Mouse (Mus musculus) spleen, adult 2 months (tissue): ENCODE measurements around the gene Pappa. TPM values are rescaled to one million over a fixed set of nuclear protein-coding genes. Genes with fewer than 3 reads are reported as not detected.

Experiments used
- DNase-seq, 2 experiments: peaks; one replicate each; pipeline versions ENCODE4 v3.0.0 to v3.0.0-alpha.2; 2012 to 2021; ENCODE audit warnings: low spot score in 2 of 2, low read depth in 1 of 2
- H3K27ac ChIP-seq: fragments of 200-500 bp; 2 replicates; pipeline ENCODE4 v1.5.1; 2012; ENCODE audit warnings: low read length, inconsistent platforms; ENCODE audit not compliant: insufficient read depth
- H3K27me3 ChIP-seq: fragments of 200-500 bp; 2 replicates; pipeline ENCODE4 v1.6.1; 2012; ENCODE audit warnings: mild to moderate bottlenecking, moderate library complexity, low read length, inconsistent platforms; ENCODE audit not compliant: control insufficient read depth, insufficient read depth
- H3K36me3 ChIP-seq: fragments of 200-500 bp; 2 replicates; pipeline ENCODE4 v1.6.1; 2012; ENCODE audit warnings: mild to moderate bottlenecking, low read length, inconsistent platforms; ENCODE audit not compliant: control insufficient read depth, insufficient read depth
- H3K4me1 ChIP-seq: fragments of 200-500 bp; 2 replicates; pipeline ENCODE4 v1.6.1; 2011; ENCODE audit warnings: inconsistent platforms; ENCODE audit not compliant: control insufficient read depth, insufficient read depth, insufficient read length
- H3K4me3 ChIP-seq: fragments of 200-500 bp; 2 replicates; pipeline ENCODE4 v1.5.1; 2011; ENCODE audit warnings: mild to moderate bottlenecking, inconsistent platforms; ENCODE audit not compliant: insufficient read depth, insufficient read length; ENCODE audit errors: extremely low read depth
- CTCF ChIP-seq: fragments of 200-500 bp; IDR thresholded peaks from 2 replicates; pipeline ENCODE4 v1.5.1; 2011; ENCODE audit warnings: mild to moderate bottlenecking, inconsistent platforms; ENCODE audit not compliant: insufficient read depth, insufficient read length, insufficient replicate concordance; ENCODE audit errors: extremely low read depth
- POLR2A ChIP-seq: fragments of 200-500 bp; IDR thresholded peaks from 2 replicates; pipeline ENCODE4 v1.6.1; 2011; ENCODE audit warnings: low read depth, low read length, inconsistent platforms
- WGBS: fragments of 180-500 bp; shearing (Covaris S2); methylation state at CpG from one replicate; pipeline ENCODE4 v1.1.7; 2018; 5-methylcytosine and 5-hydroxymethylcytosine counted together
- polyA plus RNA-seq: library from polyadenylated mRNA; depleted of rRNA; stranded (reverse); fragments of >200 nt; gene quantifications from 2 replicates; pipeline ENCODE4 v1.2.3, GENCODE M21; 2012

Pappa gene
- polyA plus RNA-seq, 1 experiment, result 0.22 TPM

GRCm38 (mm10) chr4:65298212-65299181, 174.5 kb downstream of the Pappa start:
- no peak for TF ChIP-seq POLR2A
- no peak for TF ChIP-seq CTCF
- Histone ChIP-seq H3K27ac (no peak overlapping the region), H3K27me3 (no peaks in the 10 kb centered on the region), H3K4me3 (no peak overlapping the region), H3K36me3 (no peaks in the 10 kb centered on the region), H3K4me1 (no peaks in the 10 kb centered on the region)
- no peak for DNase-seq
- 80% methylated on average over 9 of the region's 9 CpGs for WGBS

- Histone ChIP-seq H3K27me3 (no peaks in the 10 kb centered on the region), H3K4me3 (no peak overlapping the region), H3K27ac (no peak overlapping the region), H3K36me3 (no peaks in the 10 kb centered on the region), H3K4me1 (no peaks in the 10 kb centered on the region)
- no peak for TF ChIP-seq POLR2A
- 78% methylated on average over 1 of the region's 1 CpGs for WGBS
- DNase-seq, result no peak
Measured at GRCm38 (mm10) chr4:65299365-65299764, 175.4 kb downstream of the Pappa start.

GRCm38 (mm10) chr4:65300431-65300830, 176.5 kb downstream of the Pappa start:
- H3K4me1 ChIP-seq, result no peaks in the 10 kb centered on the region
- H3K4me3 ChIP-seq, result no peak overlapping the region
- H3K27me3 ChIP-seq, result no peaks in the 10 kb centered on the region
- TF ChIP-seq CTCF, result no peak
- TF ChIP-seq POLR2A, result no peak
- no peak for DNase-seq
- H3K36me3 ChIP-seq, result no peaks in the 10 kb centered on the region
- H3K27ac ChIP-seq, result no peak overlapping the region
- WGBS, result 89% methylated on average over 3 of the region's 3 CpGs

- H3K36me3 ChIP-seq, result no peaks in the 10 kb centered on the region
- 80% methylated on average over 3 of the region's 3 CpGs for WGBS
- no peaks in the 10 kb centered on the region for H3K27me3 ChIP-seq
- DNase-seq, result no peak
- no peaks in the 10 kb centered on the region for H3K4me1 ChIP-seq
- no peak overlapping the region for H3K4me3 ChIP-seq
- H3K27ac ChIP-seq, result no peak overlapping the region
- no peak for TF ChIP-seq POLR2A
- TF ChIP-seq CTCF, result no peak
Measured at GRCm38 (mm10) chr4:65302666-65303065, 178.7 kb downstream of the Pappa start.

- no peaks in the 10 kb centered on the region for H3K4me1 ChIP-seq
- no peaks in the 10 kb centered on the region for H3K36me3 ChIP-seq
- DNase-seq, result no peak
- H3K4me3 ChIP-seq, result no peak overlapping the region
- WGBS, result 78% methylated on average over 10 of the region's 10 CpGs
- TF ChIP-seq CTCF (no peak), POLR2A (no peak)
- H3K27me3 ChIP-seq, result no peaks in the 10 kb centered on the region
- no peak overlapping the region for H3K27ac ChIP-seq
Measured at GRCm38 (mm10) chr4:65317877-65318525, 194.0 kb downstream of the Pappa start.

GRCm38 (mm10) chr4:65321340-65321739, 197.4 kb downstream of the Pappa start:
- Histone ChIP-seq H3K4me1 (no peaks in the 10 kb centered on the region), H3K27ac (no peak overlapping the region), H3K27me3 (no peaks in the 10 kb centered on the region), H3K4me3 (no peak overlapping the region), H3K36me3 (no peaks in the 10 kb centered on the region)
- TF ChIP-seq POLR2A (no peak), CTCF (no peak)
- 85% methylated on average over 4 of the region's 4 CpGs for WGBS
- no peak for DNase-seq

GRCm38 (mm10) chr4:65321959-65322358, 198.0 kb downstream of the Pappa start:
- no peaks in the 10 kb centered on the region for H3K4me1 ChIP-seq
- no peaks in the 10 kb centered on the region for H3K27me3 ChIP-seq
- no peak overlapping the region for H3K4me3 ChIP-seq
- WGBS, result 68% methylated on average over 1 of the region's 1 CpGs
- no peak overlapping the region for H3K27ac ChIP-seq
- no peak for TF ChIP-seq POLR2A
- no peak for TF ChIP-seq CTCF
- DNase-seq, result no peak
- H3K36me3 ChIP-seq, result no peaks in the 10 kb centered on the region
